Mouse (Mus musculus): ENCODE measurements around the gene Armc6. TPM values are rescaled to one million over a fixed set of nuclear protein-coding genes. Genes with fewer than 3 reads are reported as not detected.

The Armc6 gene
- polyA plus RNA-seq, 1 experiment: 48.5 TPM

- no peak overlapping the region for H3K4me3 ChIP-seq (ENCODE audit: insufficient read depth, poor library complexity, severe bottlenecking)
- H3ac ChIP-seq (ENCODE audit: control insufficient read depth, insufficient read length, low read depth): no peak overlapping the region
- H3K79me2 ChIP-seq (ENCODE audit: control insufficient read depth, insufficient read depth): no peaks in the 10 kb centered on the region
- TF ChIP-seq USF1 (IDR thresholded peaks at IDR 0.05; ENCODE audit: low read depth): no peak
- TF ChIP-seq CEBPB (IDR thresholded peaks at IDR 0.05; ENCODE audit: low read depth): no peak
- no peak for TF ChIP-seq MYOD1 (IDR thresholded peaks at IDR 0.05; ENCODE audit: control insufficient read depth, insufficient read length, low read depth)
- TF ChIP-seq FOSL1 (IDR thresholded peaks at IDR 0.05; ENCODE audit: insufficient read depth, low read length, poor library complexity, severe bottlenecking): no peak
- TF ChIP-seq MYOG (IDR thresholded peaks at IDR 0.05; ENCODE audit: control insufficient read depth, extremely low read depth, insufficient read length): no peak
- H3K27me3 ChIP-seq (ENCODE audit: control insufficient read depth, insufficient read depth, insufficient read length): no peaks in the 10 kb centered on the region
- H3K36me3 ChIP-seq (ENCODE audit: control insufficient read depth, insufficient read depth): no peaks in the 10 kb centered on the region
- H3K79me3 ChIP-seq (ENCODE audit: low read depth): no peaks in the 10 kb centered on the region
These were observed 34.0 kb upstream of the Armc6 start for GRCm38 (mm10) chr8:70268311-70268710.

DNA sequence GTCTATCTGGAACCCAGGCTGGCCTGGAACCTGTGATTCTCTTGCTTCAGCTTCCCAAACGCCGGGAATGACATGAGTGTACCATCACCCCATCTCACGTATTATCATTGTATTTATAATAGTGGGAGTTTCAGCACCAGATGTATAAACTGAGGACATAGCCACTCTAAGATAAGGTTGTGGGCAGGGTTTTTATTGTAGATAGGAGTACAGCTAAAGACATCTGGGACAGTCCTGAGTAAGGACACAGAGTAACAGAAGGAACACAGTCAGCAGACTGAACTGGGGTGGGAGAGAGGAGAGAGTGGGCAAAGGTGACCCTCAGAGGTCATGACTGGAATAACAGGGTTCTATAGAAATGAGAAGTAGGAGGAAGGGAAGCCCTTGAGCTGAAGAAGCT is 33.4 kb upstream of the Armc6 start:
- no peaks in the 10 kb centered on the region for H3K79me3 ChIP-seq (ENCODE audit: low read depth)
- no peak overlapping the region for H3ac ChIP-seq (ENCODE audit: control insufficient read depth, insufficient read length, low read depth)
- TF ChIP-seq USF1 (IDR thresholded peaks at IDR 0.05; ENCODE audit: low read depth): no peak
- TF ChIP-seq MAX (IDR thresholded peaks at IDR 0.05): no peak
- no peak for TF ChIP-seq CTCF (IDR thresholded peaks at IDR 0.05; ENCODE audit: control insufficient read depth, insufficient read depth, insufficient read length)
- no peak for TF ChIP-seq FOSL1 (IDR thresholded peaks at IDR 0.05; ENCODE audit: insufficient read depth, low read length, poor library complexity, severe bottlenecking)
- no peak for TF ChIP-seq MYOD1 (IDR thresholded peaks at IDR 0.05; ENCODE audit: control insufficient read depth, insufficient read length, low read depth)
- no peak for TF ChIP-seq CEBPB (IDR thresholded peaks at IDR 0.05; ENCODE audit: low read depth)
- no peak for TF ChIP-seq MYOG (IDR thresholded peaks at IDR 0.05; ENCODE audit: control insufficient read depth, extremely low read depth, insufficient read length)
- H3K79me2 ChIP-seq (ENCODE audit: control insufficient read depth, insufficient read depth): no peaks in the 10 kb centered on the region
- H3K27me3 ChIP-seq (ENCODE audit: control insufficient read depth, insufficient read depth, insufficient read length): no peaks in the 10 kb centered on the region
- H3K4me3 ChIP-seq (ENCODE audit: insufficient read depth, poor library complexity, severe bottlenecking): no peak overlapping the region
- peaks cover under 1% of the 10 kb centered on the region for H3K36me3 ChIP-seq (ENCODE audit: control insufficient read depth, insufficient read depth)

GRCm38 (mm10) chr8:70259043-70259442 is 24.8 kb upstream of the Armc6 start:
- peaks cover 22% of the 10 kb centered on the region for H3K36me3 ChIP-seq (ENCODE audit: control insufficient read depth, insufficient read depth)

DNA sequence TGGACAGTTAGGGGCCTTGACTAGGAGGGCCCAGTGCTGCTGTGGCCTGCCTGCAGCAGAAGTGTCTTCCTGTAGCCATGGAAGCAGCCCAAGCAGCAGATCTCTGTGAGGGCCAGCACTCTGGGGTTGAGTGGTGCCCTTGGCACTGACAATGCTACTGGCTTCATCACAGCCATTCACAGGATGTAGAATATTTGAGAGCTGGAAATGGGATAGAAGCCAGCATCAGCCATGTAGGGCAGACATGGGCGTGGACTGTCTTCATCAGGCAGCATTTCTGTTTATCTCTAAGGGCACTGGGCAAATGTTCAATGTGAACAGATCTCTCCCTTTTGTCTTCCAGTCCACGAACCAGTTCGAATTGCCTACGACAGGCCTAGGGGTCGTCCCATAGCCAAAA is 24.3 kb upstream of the Armc6 start:
- Histone ChIP-seq H3K79me2 (ENCODE audit: control insufficient read depth, insufficient read depth) (no peaks in the 10 kb centered on the region), H3K36me3 (ENCODE audit: control insufficient read depth, insufficient read depth) (peaks cover 22% of the 10 kb centered on the region), H3K4me3 (ENCODE audit: insufficient read depth, poor library complexity, severe bottlenecking) (no peak overlapping the region), H3ac (ENCODE audit: control insufficient read depth, insufficient read length, low read depth) (no peak overlapping the region), H3K27me3 (ENCODE audit: control insufficient read depth, insufficient read depth, insufficient read length) (no peaks in the 10 kb centered on the region), H3K79me3 (ENCODE audit: low read depth) (no peaks in the 10 kb centered on the region)
- no peak for TF ChIP-seq MYOG (IDR thresholded peaks at IDR 0.05; ENCODE audit: control insufficient read depth, extremely low read depth, insufficient read length)
- no peak for TF ChIP-seq CEBPB (IDR thresholded peaks at IDR 0.05; ENCODE audit: low read depth)
- TF ChIP-seq USF1 (IDR thresholded peaks at IDR 0.05; ENCODE audit: low read depth): no peak
- TF ChIP-seq FOSL1 (IDR thresholded peaks at IDR 0.05; ENCODE audit: insufficient read depth, low read length, poor library complexity, severe bottlenecking): no peak
- TF ChIP-seq MAX (IDR thresholded peaks at IDR 0.05): no peak
- TF ChIP-seq MYOD1 (IDR thresholded peaks at IDR 0.05; ENCODE audit: control insufficient read depth, insufficient read length, low read depth): no peak
- no peak for TF ChIP-seq CTCF (IDR thresholded peaks at IDR 0.05; ENCODE audit: control insufficient read depth, insufficient read depth, insufficient read length)

More at GRCm38 (mm10) chr8:70259043-70259442, 24.8 kb upstream of the Armc6 start:
- no peak for TF ChIP-seq USF1 (IDR thresholded peaks at IDR 0.05; ENCODE audit: low read depth)
- no peak for TF ChIP-seq CTCF (IDR thresholded peaks at IDR 0.05; ENCODE audit: control insufficient read depth, insufficient read depth, insufficient read length)
- TF ChIP-seq MAX (IDR thresholded peaks at IDR 0.05): no peak
- no peak for TF ChIP-seq CEBPB (IDR thresholded peaks at IDR 0.05; ENCODE audit: low read depth)
- TF ChIP-seq MYOG (IDR thresholded peaks at IDR 0.05; ENCODE audit: control insufficient read depth, extremely low read depth, insufficient read length): no peak
- TF ChIP-seq FOSL1 (IDR thresholded peaks at IDR 0.05; ENCODE audit: insufficient read depth, low read length, poor library complexity, severe bottlenecking): no peak
- no peak for TF ChIP-seq MYOD1 (IDR thresholded peaks at IDR 0.05; ENCODE audit: control insufficient read depth, insufficient read length, low read depth)
- no peak overlapping the region for H3ac ChIP-seq (ENCODE audit: control insufficient read depth, insufficient read length, low read depth)
- H3K4me3 ChIP-seq (ENCODE audit: insufficient read depth, poor library complexity, severe bottlenecking): no peak overlapping the region
- no peaks in the 10 kb centered on the region for H3K79me3 ChIP-seq (ENCODE audit: low read depth)
- H3K79me2 ChIP-seq (ENCODE audit: control insufficient read depth, insufficient read depth): no peaks in the 10 kb centered on the region
- H3K27me3 ChIP-seq (ENCODE audit: control insufficient read depth, insufficient read depth, insufficient read length): no peaks in the 10 kb centered on the region

DNA sequence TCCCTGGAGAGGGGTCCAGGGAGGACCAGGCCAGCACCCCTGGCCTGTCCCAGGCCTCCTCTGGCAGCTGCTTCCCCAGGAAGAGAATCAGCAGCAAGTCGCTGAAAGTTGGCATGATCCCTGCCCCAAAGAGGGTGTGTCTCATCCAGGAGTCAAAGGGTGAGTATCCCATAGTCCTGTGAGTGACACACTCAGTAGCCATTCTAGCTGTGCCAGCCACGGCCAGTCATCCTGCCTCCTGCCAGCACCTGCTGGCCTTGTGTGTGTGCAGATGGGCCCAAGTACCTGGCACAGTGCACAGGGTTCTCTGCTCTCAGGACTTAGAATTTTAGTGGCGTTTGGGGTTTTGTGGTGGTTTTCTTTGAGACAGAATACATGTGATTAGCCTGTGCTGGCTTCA is 23.2 kb upstream of the Armc6 start:
- H3K36me3 ChIP-seq (ENCODE audit: control insufficient read depth, insufficient read depth): peaks cover 19% of the 10 kb centered on the region
- no peaks in the 10 kb centered on the region for H3K79me3 ChIP-seq (ENCODE audit: low read depth)
- H3K79me2 ChIP-seq (ENCODE audit: control insufficient read depth, insufficient read depth): no peaks in the 10 kb centered on the region
- H3K4me3 ChIP-seq (ENCODE audit: insufficient read depth, poor library complexity, severe bottlenecking): no peak overlapping the region
- H3ac ChIP-seq (ENCODE audit: control insufficient read depth, insufficient read length, low read depth): no peak overlapping the region
- TF ChIP-seq CTCF (IDR thresholded peaks at IDR 0.05; ENCODE audit: control insufficient read depth, insufficient read depth, insufficient read length): no peak
- TF ChIP-seq CEBPB (IDR thresholded peaks at IDR 0.05; ENCODE audit: low read depth): no peak
- TF ChIP-seq FOSL1 (IDR thresholded peaks at IDR 0.05; ENCODE audit: insufficient read depth, low read length, poor library complexity, severe bottlenecking): no peak
- TF ChIP-seq USF1 (IDR thresholded peaks at IDR 0.05; ENCODE audit: low read depth): no peak
- no peak for TF ChIP-seq MYOG (IDR thresholded peaks at IDR 0.05; ENCODE audit: control insufficient read depth, extremely low read depth, insufficient read length)
- TF ChIP-seq MAX (IDR thresholded peaks at IDR 0.05): no peak
- TF ChIP-seq MYOD1 (IDR thresholded peaks at IDR 0.05; ENCODE audit: control insufficient read depth, insufficient read length, low read depth): no peak
- H3K27me3 ChIP-seq (ENCODE audit: control insufficient read depth, insufficient read depth, insufficient read length): no peaks in the 10 kb centered on the region

- H3ac ChIP-seq (ENCODE audit: control insufficient read depth, insufficient read length, low read depth): no peak overlapping the region
- no peak overlapping the region for H3K4me3 ChIP-seq (ENCODE audit: insufficient read depth, poor library complexity, severe bottlenecking)
- TF ChIP-seq MAX (IDR thresholded peaks at IDR 0.05) (no peak), FOSL1 (IDR thresholded peaks at IDR 0.05; ENCODE audit: insufficient read depth, low read length, poor library complexity, severe bottlenecking) (no peak), CEBPB (IDR thresholded peaks at IDR 0.05; ENCODE audit: low read depth) (no peak), MYOG (IDR thresholded peaks at IDR 0.05; ENCODE audit: control insufficient read depth, extremely low read depth, insufficient read length) (no peak), MYOD1 (IDR thresholded peaks at IDR 0.05; ENCODE audit: control insufficient read depth, insufficient read length, low read depth) (no peak), CTCF (IDR thresholded peaks at IDR 0.05; ENCODE audit: control insufficient read depth, insufficient read depth, insufficient read length) (no peak), USF1 (IDR thresholded peaks at IDR 0.05; ENCODE audit: low read depth) (no peak)
- no peaks in the 10 kb centered on the region for H3K79me3 ChIP-seq (ENCODE audit: low read depth)
- no peaks in the 10 kb centered on the region for H3K79me2 ChIP-seq (ENCODE audit: control insufficient read depth, insufficient read depth)
- H3K27me3 ChIP-seq (ENCODE audit: control insufficient read depth, insufficient read depth, insufficient read length): no peaks in the 10 kb centered on the region
- peaks cover 10% of the 10 kb centered on the region for H3K36me3 ChIP-seq (ENCODE audit: control insufficient read depth, insufficient read depth)
These were observed 20.4 kb upstream of the Armc6 start for GRCm38 (mm10) chr8:70254628-70255027.
